Mouse (Mus musculus): ENCODE results near the gene Msmp. TPM values are rescaled to one million over a fixed set of nuclear protein-coding genes. Genes with fewer than 3 reads are reported as not detected.

Gene Msmp
- polyA plus RNA-seq, 1 experiment from 2014 or later: 0.49 TPM

DNA sequence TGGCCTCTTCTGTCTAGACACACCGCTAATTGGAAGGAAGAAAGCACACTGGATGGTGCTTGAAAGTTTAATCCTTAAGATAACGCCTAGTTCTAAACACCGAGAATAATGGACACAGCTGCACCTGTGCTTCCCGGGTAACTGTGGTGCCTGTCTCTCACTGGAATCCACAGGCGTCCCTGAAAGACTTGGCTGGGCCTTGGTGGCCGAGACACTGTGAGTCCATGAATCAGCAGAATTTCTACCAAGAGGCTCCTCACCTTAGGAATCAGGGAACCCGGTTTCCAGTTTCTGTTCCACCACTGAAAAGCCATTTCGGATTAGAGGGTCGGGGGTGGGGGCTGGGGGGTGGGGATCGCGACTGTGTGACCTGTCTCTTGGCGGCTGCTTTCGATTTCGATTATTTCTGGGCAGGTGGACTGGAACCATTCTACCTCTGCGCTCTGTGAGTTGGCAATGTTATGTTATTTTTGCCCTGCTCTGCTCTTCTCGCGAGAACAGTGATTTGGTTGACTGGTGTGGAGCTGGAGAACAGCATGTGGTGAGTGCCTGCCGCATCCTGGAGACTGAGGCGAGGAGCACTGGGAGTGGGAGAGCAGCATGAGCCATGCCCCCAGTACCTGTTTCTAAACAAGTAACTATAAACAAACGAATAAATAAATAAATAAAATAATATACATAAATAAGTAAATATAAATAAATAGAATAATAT, 45.0 kb upstream of the Msmp start:
- no peak overlapping the region for H3K27ac ChIP-seq (ENCODE audit: low read depth)
- no peaks in the 10 kb centered on the region for H3K36me3 ChIP-seq (ENCODE audit: control insufficient read depth, insufficient read depth, low read length)
- no peak overlapping the region for H3K4me2 ChIP-seq (ENCODE audit: low read length)
- H3K4me1 ChIP-seq (replicated peaks; ENCODE audit: control insufficient read depth, insufficient read depth, low read length): peaks cover 24% of the 10 kb centered on the region
- peak; percentile 47 for DNase-seq (ENCODE audit: low spot score)
- no peaks in the 10 kb centered on the region for H3K27me3 ChIP-seq (replicated peaks; ENCODE audit: control insufficient read depth, insufficient read depth, low read length)
- ATAC-seq (replicated peaks; ENCODE audit: low FRiP score, low TSS enrichment, low read depth): no peak
- H3K9me3 ChIP-seq (ENCODE audit: control insufficient read depth, low read length): peaks cover 10% of the 10 kb centered on the region
- 48% methylated on average over 20 of the region's 20 CpGs for whole genome bisulfite sequencing
- no peak overlapping the region for H3K9ac ChIP-seq (ENCODE audit: low read length)
- H3K4me3 ChIP-seq (ENCODE audit: low read depth, low read length): no peak overlapping the region

DNA sequence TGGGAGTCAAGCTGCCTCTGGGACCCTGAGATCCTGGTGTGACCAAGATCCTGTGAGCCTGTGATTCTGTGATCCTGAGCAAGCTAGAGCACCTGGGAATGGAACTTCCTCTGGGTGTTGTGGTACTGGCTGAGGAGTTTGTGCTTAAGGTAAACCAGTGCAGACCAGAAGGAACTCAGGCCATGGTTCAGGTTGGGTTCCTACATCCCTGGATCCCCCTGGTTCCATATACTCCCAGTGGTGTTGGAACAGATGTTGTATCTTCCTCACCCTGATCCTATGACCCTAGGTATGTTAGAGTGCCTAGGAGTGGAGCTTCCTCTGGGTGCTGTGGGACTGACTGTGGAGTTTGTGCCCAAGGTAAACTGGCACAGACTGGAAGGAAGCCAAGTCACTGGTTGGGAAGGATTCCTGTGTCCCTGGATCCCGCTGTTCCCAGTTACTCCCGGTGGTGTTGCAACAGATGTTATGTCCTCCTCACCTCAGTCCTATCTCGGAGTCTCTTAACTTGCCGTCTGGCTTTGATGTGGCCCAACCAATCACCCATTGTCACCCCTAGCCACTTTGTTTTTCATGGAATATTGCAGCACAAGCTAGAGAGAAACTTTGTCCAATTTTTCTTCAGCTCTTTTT, 36.0 kb upstream of the Msmp start:
- Histone ChIP-seq H3K9ac (ENCODE audit: low read length) (no peak overlapping the region), H3K36me3 (ENCODE audit: control insufficient read depth, insufficient read depth, low read length) (no peaks in the 10 kb centered on the region), H3K4me3 (ENCODE audit: low read depth, low read length) (no peak overlapping the region), H3K4me1 (replicated peaks; ENCODE audit: control insufficient read depth, insufficient read depth, low read length) (no peaks in the 10 kb centered on the region), H3K4me2 (ENCODE audit: low read length) (no peak overlapping the region), H3K27ac (ENCODE audit: low read depth) (no peak overlapping the region), H3K9me3 (ENCODE audit: control insufficient read depth, low read length) (peaks cover 8% of the 10 kb centered on the region), H3K27me3 (replicated peaks; ENCODE audit: control insufficient read depth, insufficient read depth, low read length) (no peaks in the 10 kb centered on the region)
- no peak for DNase-seq (ENCODE audit: low spot score)
- 85% methylated on average over 4 of the region's 4 CpGs for WGBS
- no peak for ATAC-seq (replicated peaks; ENCODE audit: low FRiP score, low TSS enrichment, low read depth)

DNA sequence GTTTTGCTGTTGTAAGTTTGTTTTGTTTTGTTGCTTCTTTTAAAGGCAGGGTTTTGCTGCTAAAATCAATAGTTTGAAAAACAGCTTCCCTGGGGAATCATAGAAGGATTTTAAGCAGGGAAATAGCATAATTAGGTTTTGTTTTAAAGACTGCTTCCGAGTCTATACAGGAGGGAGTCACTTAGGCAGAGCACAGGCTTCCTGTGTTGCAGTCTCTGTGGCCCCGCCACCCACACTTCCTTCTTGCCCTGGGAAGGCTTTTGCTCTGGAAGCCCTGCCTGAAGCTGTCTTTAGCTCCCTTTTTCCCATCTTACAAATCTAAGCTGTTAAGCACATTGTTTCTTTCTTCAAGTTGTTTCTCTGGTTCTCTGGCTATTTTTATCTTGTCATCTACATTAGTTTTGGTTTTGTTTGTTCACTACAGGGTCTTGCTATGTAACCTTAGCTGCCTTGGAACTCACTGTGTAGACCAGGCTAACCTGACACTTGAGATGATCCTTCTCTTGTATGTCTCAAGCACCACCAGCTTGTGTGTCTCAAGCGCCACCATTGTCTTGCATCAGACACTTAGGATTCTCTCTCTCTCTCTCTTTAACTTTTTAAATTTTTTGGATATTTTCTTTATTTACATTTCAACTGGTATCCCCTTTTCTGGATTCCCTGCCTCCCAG, 28.9 kb upstream of the Msmp start:
- no peaks in the 10 kb centered on the region for H3K27me3 ChIP-seq (replicated peaks; ENCODE audit: control insufficient read depth, insufficient read depth, low read length)
- no peak for ATAC-seq (replicated peaks; ENCODE audit: low FRiP score, low TSS enrichment, low read depth)
- no peaks in the 10 kb centered on the region for H3K4me1 ChIP-seq (replicated peaks; ENCODE audit: control insufficient read depth, insufficient read depth, low read length)
- no peak for DNase-seq (ENCODE audit: low spot score)
- no peaks in the 10 kb centered on the region for H3K9me3 ChIP-seq (ENCODE audit: control insufficient read depth, low read length)
- no peak overlapping the region for H3K9ac ChIP-seq (ENCODE audit: low read length)
- no peak overlapping the region for H3K4me3 ChIP-seq (ENCODE audit: low read depth, low read length)
- no peak overlapping the region for H3K4me2 ChIP-seq (ENCODE audit: low read length)
- 58% methylated on average over 3 of the region's 3 CpGs for WGBS
- no peak overlapping the region for H3K27ac ChIP-seq (ENCODE audit: low read depth)
- H3K36me3 ChIP-seq (ENCODE audit: control insufficient read depth, insufficient read depth, low read length): no peaks in the 10 kb centered on the region

DNA sequence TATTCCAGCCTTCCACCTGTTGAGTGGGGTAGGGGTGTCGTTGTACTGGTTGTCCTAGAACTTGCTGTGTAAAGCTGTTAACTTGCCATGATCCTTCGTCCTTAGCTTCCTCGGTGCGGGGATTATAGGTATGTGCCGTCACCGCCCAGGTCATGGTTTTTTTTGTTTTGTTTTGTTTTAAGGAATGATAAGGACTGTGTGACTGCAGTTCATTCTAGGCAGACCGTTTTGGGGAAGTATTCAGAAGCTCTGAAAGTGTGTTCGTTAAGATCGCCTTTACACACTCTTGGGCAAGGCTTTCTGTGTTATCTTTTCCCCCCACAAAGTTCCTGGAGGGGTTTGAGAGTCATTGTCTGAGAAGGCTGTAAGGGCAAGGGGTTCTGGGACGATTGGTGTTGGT, 28.2 kb upstream of the Msmp start:
- WGBS: 68% methylated on average over 10 of the region's 10 CpGs
- no peak overlapping the region for H3K4me2 ChIP-seq (ENCODE audit: low read length)
- no peak overlapping the region for H3K9ac ChIP-seq (ENCODE audit: low read length)
- H3K9me3 ChIP-seq (ENCODE audit: control insufficient read depth, low read length): no peaks in the 10 kb centered on the region
- no peaks in the 10 kb centered on the region for H3K27me3 ChIP-seq (replicated peaks; ENCODE audit: control insufficient read depth, insufficient read depth, low read length)
- H3K4me3 ChIP-seq (ENCODE audit: low read depth, low read length): no peak overlapping the region
- H3K27ac ChIP-seq (ENCODE audit: low read depth): no peak overlapping the region
- no peaks in the 10 kb centered on the region for H3K36me3 ChIP-seq (ENCODE audit: control insufficient read depth, insufficient read depth, low read length)
- no peaks in the 10 kb centered on the region for H3K4me1 ChIP-seq (replicated peaks; ENCODE audit: control insufficient read depth, insufficient read depth, low read length)
- DNase-seq (ENCODE audit: low spot score): no peak
- ATAC-seq (replicated peaks; ENCODE audit: low FRiP score, low TSS enrichment, low read depth): no peak

DNA sequence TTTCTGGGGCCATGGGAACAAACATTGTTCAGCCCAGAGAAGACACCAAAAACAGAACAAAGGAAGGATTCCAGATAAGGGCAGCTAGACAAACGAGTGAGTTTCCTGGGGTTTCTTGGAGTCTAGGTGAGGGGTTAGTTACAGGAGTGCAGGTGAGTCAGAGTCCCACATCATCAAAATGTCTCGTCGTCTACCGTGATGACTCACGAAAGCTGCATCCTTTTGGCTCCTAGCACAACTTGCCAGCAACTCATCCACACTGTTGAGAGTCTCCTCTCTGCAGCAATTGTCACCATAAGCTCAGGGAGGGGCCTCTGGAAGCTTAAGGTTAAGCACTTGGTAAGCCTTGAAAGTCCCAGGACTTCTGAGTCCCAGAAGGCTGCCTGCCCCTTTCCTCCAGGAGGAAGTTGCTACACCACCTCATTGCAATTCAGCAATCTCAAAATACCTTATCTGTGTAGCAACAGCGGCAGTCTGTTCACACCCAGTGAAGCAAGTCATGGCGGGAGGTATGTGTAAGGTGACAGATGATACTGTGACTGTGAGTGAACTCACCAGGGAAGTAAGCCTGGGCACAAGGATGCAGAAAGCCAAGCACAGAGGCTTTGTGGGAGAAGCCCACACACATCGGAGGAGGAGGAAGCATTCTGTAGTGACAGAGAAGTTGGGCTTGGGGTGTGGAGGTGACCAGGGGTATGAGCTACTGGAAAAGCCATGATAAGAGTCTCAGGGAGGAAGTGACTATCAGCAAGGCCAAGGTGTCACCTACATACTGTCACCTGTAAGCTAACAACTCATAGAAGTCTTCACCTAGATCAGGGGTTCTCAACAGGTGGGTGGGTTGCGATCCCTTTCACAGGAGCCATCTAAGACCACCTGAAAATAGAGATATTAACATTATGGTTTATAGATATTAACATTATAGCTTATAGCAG, 20.7 kb upstream of the Msmp start:
- H3K27me3 ChIP-seq (replicated peaks; ENCODE audit: control insufficient read depth, insufficient read depth, low read length): no peaks in the 10 kb centered on the region
- ATAC-seq (replicated peaks; ENCODE audit: low FRiP score, low TSS enrichment, low read depth): no peak
- H3K27ac ChIP-seq (ENCODE audit: low read depth): no peak overlapping the region
- H3K4me2 ChIP-seq (ENCODE audit: low read length): no peak overlapping the region
- H3K9ac ChIP-seq (ENCODE audit: low read length): no peak overlapping the region
- H3K36me3 ChIP-seq (ENCODE audit: control insufficient read depth, insufficient read depth, low read length): no peaks in the 10 kb centered on the region
- WGBS: 71% methylated on average over 9 of the region's 9 CpGs
- H3K4me1 ChIP-seq (replicated peaks; ENCODE audit: control insufficient read depth, insufficient read depth, low read length): no peaks in the 10 kb centered on the region
- DNase-seq (ENCODE audit: low spot score): no peak
- H3K4me3 ChIP-seq (ENCODE audit: low read depth, low read length): no peak overlapping the region
- H3K9me3 ChIP-seq (ENCODE audit: control insufficient read depth, low read length): no peaks in the 10 kb centered on the region

DNA sequence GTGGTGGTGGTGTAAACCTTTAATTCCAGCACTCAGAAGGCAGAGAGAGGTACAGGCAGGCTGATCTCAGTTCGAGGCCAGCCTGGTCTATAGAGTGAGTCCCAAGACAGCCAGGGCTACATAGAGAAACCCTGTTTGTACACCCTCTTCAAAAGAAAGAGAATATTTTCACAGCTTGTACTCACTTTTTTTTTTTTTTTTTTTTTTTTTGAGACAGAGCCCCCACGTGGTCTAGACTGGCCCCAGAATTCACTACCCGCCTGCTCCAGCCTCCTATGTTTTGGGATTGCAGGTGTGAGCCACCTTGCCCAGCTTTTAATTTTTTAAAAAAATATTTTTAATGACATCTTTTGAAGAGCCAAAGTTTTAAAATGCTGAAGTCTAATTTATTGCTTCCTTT, 19.8 kb upstream of the Msmp start:
- no peak overlapping the region for H3K4me2 ChIP-seq (ENCODE audit: low read length)
- H3K27ac ChIP-seq (ENCODE audit: low read depth): no peak overlapping the region
- H3K36me3 ChIP-seq (ENCODE audit: control insufficient read depth, insufficient read depth, low read length): no peaks in the 10 kb centered on the region
- no peaks in the 10 kb centered on the region for H3K4me1 ChIP-seq (replicated peaks; ENCODE audit: control insufficient read depth, insufficient read depth, low read length)
- no peaks in the 10 kb centered on the region for H3K27me3 ChIP-seq (replicated peaks; ENCODE audit: control insufficient read depth, insufficient read depth, low read length)
- no peaks in the 10 kb centered on the region for H3K9me3 ChIP-seq (ENCODE audit: control insufficient read depth, low read length)
- 78% methylated on average over 3 of the region's 3 CpGs for WGBS
- H3K4me3 ChIP-seq (ENCODE audit: low read depth, low read length): no peak overlapping the region
- no peak for ATAC-seq (replicated peaks; ENCODE audit: low FRiP score, low TSS enrichment, low read depth)
- H3K9ac ChIP-seq (ENCODE audit: low read length): no peak overlapping the region
- no peak for DNase-seq (ENCODE audit: low spot score)

DNA sequence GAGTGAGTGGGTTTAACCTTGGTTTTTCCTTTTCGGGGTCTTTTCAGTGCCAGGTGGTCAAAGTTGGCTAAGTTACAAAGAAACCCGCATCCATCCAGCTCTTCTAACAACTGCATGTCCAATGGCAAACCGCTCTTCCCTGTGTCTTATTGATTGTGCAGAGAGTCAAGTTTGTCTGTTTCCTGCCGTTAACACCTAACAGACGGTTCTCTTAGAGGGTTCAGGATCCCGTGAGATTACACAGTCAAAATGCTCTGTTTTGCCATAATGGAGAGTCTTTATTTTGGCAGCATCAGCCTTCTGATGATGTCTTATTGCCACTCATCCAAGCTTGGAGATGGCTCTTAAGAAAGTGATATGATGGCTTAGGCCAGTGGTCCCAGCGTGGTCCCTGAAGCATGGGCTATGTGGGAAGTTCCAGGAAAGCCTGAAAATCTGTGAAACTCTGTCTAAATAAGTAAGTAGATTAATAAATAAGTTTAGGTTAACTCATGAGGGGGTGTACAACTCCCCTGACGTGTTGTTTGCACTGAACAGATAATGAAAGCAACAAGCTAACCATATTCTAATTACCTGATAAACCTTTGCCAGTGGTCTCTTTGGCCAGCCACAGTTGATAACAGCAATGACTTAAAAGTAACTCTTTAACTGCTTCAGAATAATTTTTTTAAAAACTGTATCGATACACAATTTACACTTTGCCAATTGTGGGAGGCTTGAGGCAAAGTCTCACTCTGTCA, 16.1 kb upstream of the Msmp start:
- H3K4me2 ChIP-seq (ENCODE audit: low read length): no peak overlapping the region
- no peak overlapping the region for H3K4me3 ChIP-seq (ENCODE audit: low read depth, low read length)
- H3K36me3 ChIP-seq (ENCODE audit: control insufficient read depth, insufficient read depth, low read length): no peaks in the 10 kb centered on the region
- ATAC-seq (replicated peaks; ENCODE audit: low FRiP score, low TSS enrichment, low read depth): no peak
- H3K27ac ChIP-seq (ENCODE audit: low read depth): no peak overlapping the region
- no peak for DNase-seq (ENCODE audit: low spot score)
- no peaks in the 10 kb centered on the region for H3K9me3 ChIP-seq (ENCODE audit: control insufficient read depth, low read length)
- H3K27me3 ChIP-seq (replicated peaks; ENCODE audit: control insufficient read depth, insufficient read depth, low read length): no peaks in the 10 kb centered on the region
- H3K9ac ChIP-seq (ENCODE audit: low read length): no peak overlapping the region
- 78% methylated on average over 9 of the region's 9 CpGs for WGBS
- H3K4me1 ChIP-seq (replicated peaks; ENCODE audit: control insufficient read depth, insufficient read depth, low read length): no peaks in the 10 kb centered on the region
